Mouse (Mus musculus) heart, embryonic 16.5 days (tissue): Measurements from ENCODE around the gene Itgb3bp. TPM values are rescaled to one million over a fixed set of nuclear protein-coding genes. Genes with fewer than 3 reads are reported as not detected.

Experiments used
- ATAC-seq: fragments of 200-750 bp; cut with Nextera tagmentation; replicated peaks from 2 replicates; pipeline ENCODE4 v1.8.0; 2017; ENCODE audit warnings: moderate number of reproducible peaks; ENCODE audit not compliant: insufficient read depth, low FRiP score; ENCODE audit errors: extremely low read depth
- H3K27ac ChIP-seq: fragments of 300-500 bp; sonication (generic); 2 replicates; pipeline ENCODE4 v1.5.1; 2014; ENCODE audit warnings: mild to moderate bottlenecking, low read length, control low read depth, moderate library complexity
- H3K27me3 ChIP-seq: fragments of 300-500 bp; sonication (generic); 2 replicates; pipeline ENCODE4 v1.6.1; 2014; ENCODE audit warnings: low read length, mixed read lengths; ENCODE audit not compliant: control insufficient read depth, insufficient read depth
- H3K36me3 ChIP-seq: fragments of 300-500 bp; sonication (generic); 2 replicates; pipeline ENCODE4 v1.6.1; 2014; ENCODE audit not compliant: control insufficient read depth, insufficient read depth
- H3K4me1 ChIP-seq: fragments of 300-500 bp; sonication (generic); 2 replicates; pipeline ENCODE4 v1.6.1; 2014; ENCODE audit warnings: low read length, mixed read lengths; ENCODE audit not compliant: control insufficient read depth, insufficient read depth
- H3K4me2 ChIP-seq: fragments of 300-500 bp; sonication (generic); 2 replicates; pipeline ENCODE4 v1.6.1; 2014; ENCODE audit warnings: low read depth, mild to moderate bottlenecking, control low read depth, low read length
- H3K4me3 ChIP-seq: fragments of 300-500 bp; sonication (generic); 2 replicates; pipeline ENCODE4 v1.5.1; 2014; ENCODE audit warnings: mild to moderate bottlenecking, control low read depth, low read length
- H3K9ac ChIP-seq: fragments of 300-500 bp; sonication (generic); 2 replicates; pipeline ENCODE4 v1.6.1; 2014; ENCODE audit warnings: low read length, control low read depth
- H3K9me3 ChIP-seq: fragments of 300-500 bp; sonication (generic); replicated peaks from 2 replicates; pipeline ENCODE4 v1.6.1; 2016; ENCODE audit warnings: low read length; ENCODE audit not compliant: control insufficient read depth
- WGBS: fragments of 180-500 bp; shearing (Covaris S2); extraction: QIAGEN DNeasy Blood & Tissue Kit; methylation state at CpG from one replicate; pipeline ENCODE4 v1.1.7; 2014; 5-methylcytosine and 5-hydroxymethylcytosine counted together
- polyA plus RNA-seq: library from polyadenylated mRNA; unstranded; fragments of >200 nt; fragmentation: Nextera tagmentation; extraction: Ambion mirVana; gene quantifications from 2 replicates; pipeline ENCODE4 v1.2.1, GENCODE M21; 2015

Itgb3bp gene
- polyA plus RNA-seq, 1 experiment from 2014 or later, result 31.9 TPM

GRCm38 (mm10) chr4:99816697-99817460, 112.7 kb downstream of the Itgb3bp start:
- no peak for ATAC-seq
- Histone ChIP-seq H3K9me3 (no peaks in the 10 kb centered on the region), H3K9ac (no peak overlapping the region), H3K27me3 (no peaks in the 10 kb centered on the region), H3K4me1 (no peaks in the 10 kb centered on the region), H3K4me2 (no peak overlapping the region), H3K4me3 (no peak overlapping the region), H3K36me3 (0 out of 2 replicates have a peak, but pooled peaks cover 2% of the 10 kb centered on the region), H3K27ac (no peak overlapping the region)
- 80% methylated on average over 7 of the region's 7 CpGs for WGBS

- H3K27me3 ChIP-seq, result no peaks in the 10 kb centered on the region
- no peaks in the 10 kb centered on the region for H3K9me3 ChIP-seq
- 85% methylated on average over 6 of the region's 6 CpGs for WGBS
- no peak overlapping the region for H3K4me3 ChIP-seq
- no peak for ATAC-seq
- H3K36me3 ChIP-seq, result no peaks in the 10 kb centered on the region; the same call in 1 of the 2 replicates
- no peaks in the 10 kb centered on the region for H3K4me1 ChIP-seq
- no peak overlapping the region for H3K27ac ChIP-seq
- H3K9ac ChIP-seq, result no peak overlapping the region
- H3K4me2 ChIP-seq, result no peak overlapping the region
Measured at GRCm38 (mm10) chr4:99792365-99792764, 137.2 kb downstream of the Itgb3bp start.

GRCm38 (mm10) chr4:99773041-99773440, 156.6 kb downstream of the Itgb3bp start:
- 38% methylated on average over 1 of the region's 1 CpGs for whole genome bisulfite sequencing

GRCm38 (mm10) chr4:99770555-99770954, 159.1 kb downstream of the Itgb3bp start:
- Histone ChIP-seq H3K27me3 (no peaks in the 10 kb centered on the region), H3K4me3 (no peak overlapping the region), H3K4me1 (no peaks in the 10 kb centered on the region), H3K4me2 (no peak overlapping the region), H3K36me3 (no peaks in the 10 kb centered on the region), H3K9ac (no peak overlapping the region), H3K27ac (no peak overlapping the region), H3K9me3 (no peaks in the 10 kb centered on the region)
- 52% methylated on average over 5 of the region's 5 CpGs for WGBS
- ATAC-seq, result no peak

More at GRCm38 (mm10) chr4:99773041-99773440, 156.6 kb downstream of the Itgb3bp start:
- Histone ChIP-seq H3K4me1 (no peaks in the 10 kb centered on the region), H3K4me2 (no peak overlapping the region), H3K9me3 (no peaks in the 10 kb centered on the region), H3K9ac (no peak overlapping the region), H3K4me3 (no peak overlapping the region), H3K27ac (no peak overlapping the region), H3K27me3 (no peaks in the 10 kb centered on the region), H3K36me3 (no peaks in the 10 kb centered on the region)
- no peak for ATAC-seq

- no peak for ATAC-seq
- no peaks in the 10 kb centered on the region for H3K4me1 ChIP-seq
- H3K4me2 ChIP-seq, result no peak overlapping the region
- no peak overlapping the region for H3K9ac ChIP-seq
- H3K36me3 ChIP-seq, result no peaks in the 10 kb centered on the region
- no peaks in the 10 kb centered on the region for H3K9me3 ChIP-seq
- 36% methylated on average over 1 of the region's 1 CpGs for WGBS
- no peak overlapping the region for H3K27ac ChIP-seq
- no peak overlapping the region for H3K4me3 ChIP-seq
- no peaks in the 10 kb centered on the region for H3K27me3 ChIP-seq
Measured at GRCm38 (mm10) chr4:99766753-99767152, 162.9 kb downstream of the Itgb3bp start.

- H3K9ac ChIP-seq, result no peak overlapping the region
- H3K27ac ChIP-seq, result no peak overlapping the region
- no peaks in the 10 kb centered on the region for H3K36me3 ChIP-seq
- no peak for ATAC-seq
- no peaks in the 10 kb centered on the region for H3K9me3 ChIP-seq
- no peak overlapping the region for H3K4me2 ChIP-seq
- H3K27me3 ChIP-seq, result no peaks in the 10 kb centered on the region
- 72% methylated on average over 5 of the region's 5 CpGs for WGBS
- H3K4me1 ChIP-seq, result no peaks in the 10 kb centered on the region
- no peak overlapping the region for H3K4me3 ChIP-seq
Measured at GRCm38 (mm10) chr4:99766303-99766702, 163.3 kb downstream of the Itgb3bp start.

GRCm38 (mm10) chr4:99752426-99752825, 177.2 kb downstream of the Itgb3bp start:
- Histone ChIP-seq H3K4me3 (no peak overlapping the region), H3K36me3 (peaks cover 5% of the 10 kb centered on the region), H3K9ac (no peak overlapping the region), H3K27ac (no peak overlapping the region), H3K27me3 (no peaks in the 10 kb centered on the region), H3K9me3 (no peaks in the 10 kb centered on the region), H3K4me1 (no peaks in the 10 kb centered on the region), H3K4me2 (no peak overlapping the region)
- ATAC-seq, result no peak
- 73% methylated on average over 5 of the region's 5 CpGs for WGBS

GRCm38 (mm10) chr4:99739836-99740235, 189.8 kb downstream of the Itgb3bp start:
- WGBS, result 71% methylated on average over 7 of the region's 7 CpGs
- Histone ChIP-seq H3K27ac (no peak overlapping the region), H3K4me3 (no peak overlapping the region), H3K9ac (no peak overlapping the region), H3K36me3 (no peaks in the 10 kb centered on the region; the same call in 1 of the 2 replicates), H3K4me1 (no peaks in the 10 kb centered on the region), H3K9me3 (no peaks in the 10 kb centered on the region), H3K27me3 (no peaks in the 10 kb centered on the region), H3K4me2 (no peak overlapping the region)
- no peak for ATAC-seq

GRCm38 (mm10) chr4:99725914-99726451, 203.6 kb downstream of the Itgb3bp start:
- Histone ChIP-seq H3K27me3 (no peaks in the 10 kb centered on the region), H3K27ac (no peak overlapping the region), H3K9me3 (peaks cover 13% of the 10 kb centered on the region), H3K9ac (no peak overlapping the region), H3K4me2 (no peak overlapping the region), H3K4me3 (no peak overlapping the region), H3K4me1 (no peaks in the 10 kb centered on the region), H3K36me3 (peaks cover 29% of the 10 kb centered on the region)
- WGBS, result 88% methylated on average over 8 of the region's 8 CpGs
- no peak for ATAC-seq
